Mouse (Mus musculus): ENCODE results near the gene Gm9945.

DNA sequence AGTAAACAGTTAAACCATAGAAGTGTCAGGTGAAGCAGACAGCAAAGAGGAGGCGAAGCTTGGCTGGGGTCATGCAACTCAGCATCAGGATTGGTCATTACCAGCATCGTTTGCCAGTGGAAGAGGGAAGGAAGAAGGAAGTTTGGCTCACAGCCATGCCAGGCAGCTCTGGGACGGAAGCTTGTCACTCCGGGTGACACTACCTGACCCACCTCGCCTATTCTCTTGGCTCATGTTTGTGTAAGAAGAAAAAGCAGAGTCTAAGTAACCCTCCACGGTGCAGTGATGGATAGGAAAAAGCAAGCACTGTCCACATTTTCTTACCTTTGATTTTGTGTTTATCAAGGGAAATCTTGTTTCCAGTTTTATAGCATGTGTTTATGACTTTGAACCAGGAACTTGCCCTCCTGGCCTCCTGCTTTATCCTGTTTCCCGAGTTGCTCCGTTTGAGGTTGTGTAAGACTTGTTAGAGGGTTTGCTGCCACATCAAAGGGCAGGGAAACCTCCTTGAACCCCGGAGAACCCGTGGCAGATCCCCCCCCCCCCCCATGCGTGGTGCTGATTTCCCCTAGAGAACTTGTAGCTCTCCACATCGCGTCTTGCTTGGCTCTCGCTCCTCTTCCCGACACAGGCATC, 29.8 kb upstream of the Gm9945 start:
- TF ChIP-seq EP300 (IDR thresholded peaks at IDR 0.05; ENCODE audit: insufficient read depth, low read depth, low read length) (no peak), CTCF (IDR thresholded peaks at IDR 0.05) (no peak)

All from heart, adult 2 months (tissue).